Mouse (Mus musculus): ENCODE results near the gene Tspo.

Tspo gene

GRCm38 (mm10) chr15:83563327-83563856 is at the start of gene Tspo, which contains the start of gene Mcat:
Gene Tspo, plus strand, starts transcription at chr15:83563592.
Gene Mcat, minus strand, starts transcription at chr15:83563787.
- peak; percentile 86 for DNase-seq

- no peak for DNase-seq
These were observed 48.4 kb upstream of the Tspo start for GRCm38 (mm10) chr15:83515018-83515417.

GRCm38 (mm10) chr15:83518215-83519048 is 45.0 kb upstream of the Tspo start:
- peak; percentile 64 for DNase-seq

- DNase-seq = no peak
These were observed 42.5 kb upstream of the Tspo start for GRCm38 (mm10) chr15:83520861-83521382.

GRCm38 (mm10) chr15:83523196-83523595 is 40.2 kb upstream of the Tspo start:
- DNase-seq = no peak

- DNase-seq = no peak
These were observed 39.6 kb upstream of the Tspo start for GRCm38 (mm10) chr15:83523638-83524332.

GRCm38 (mm10) chr15:83524333-83524729 is 39.1 kb upstream of the Tspo start:
- no peak for DNase-seq

GRCm38 (mm10) chr15:83526424-83527091 is 36.8 kb upstream of the Tspo start, which contains the start of gene Bik:
Gene Bik, plus strand, starts transcription at chr15:83526862.
- DNase-seq = peak; percentile 78

- peak; percentile 55 for DNase-seq
These were observed 36.3 kb upstream of the Tspo start for GRCm38 (mm10) chr15:83527092-83527437.

GRCm38 (mm10) chr15:83527747-83528146 is 35.6 kb upstream of the Tspo start:
- no peak for DNase-seq

- no peak for DNase-seq
These were observed 34.5 kb upstream of the Tspo start for GRCm38 (mm10) chr15:83528892-83529291.

GRCm38 (mm10) chr15:83529765-83530164 is 33.6 kb upstream of the Tspo start:
- DNase-seq = no peak

- no peak for DNase-seq
These were observed 33.2 kb upstream of the Tspo start for GRCm38 (mm10) chr15:83530233-83530632.

- DNase-seq = no peak
These were observed 32.7 kb upstream of the Tspo start for GRCm38 (mm10) chr15:83530688-83531087.

GRCm38 (mm10) chr15:83531961-83532469 is 31.4 kb upstream of the Tspo start:
- DNase-seq = no peak

- no peak for DNase-seq
These were observed 30.8 kb upstream of the Tspo start for GRCm38 (mm10) chr15:83532606-83533005.

- no peak for DNase-seq
These were observed 28.2 kb upstream of the Tspo start for GRCm38 (mm10) chr15:83534960-83535889.

- DNase-seq = no peak
These were observed 27.5 kb upstream of the Tspo start for GRCm38 (mm10) chr15:83535890-83536231.

GRCm38 (mm10) chr15:83538855-83539254 is 24.5 kb upstream of the Tspo start:
- DNase-seq = no peak

- DNase-seq = no peak
These were observed 23.5 kb upstream of the Tspo start for GRCm38 (mm10) chr15:83539905-83540304.

GRCm38 (mm10) chr15:83541647-83542287 is 21.6 kb upstream of the Tspo start:
- DNase-seq = no peak
